Mouse (Mus musculus): ENCODE data around the gene Gpr37l1. TPM values are rescaled to one million over a fixed set of nuclear protein-coding genes. Genes with fewer than 3 reads are reported as not detected.
"Not testable (repeated sequence)": the region's sequence is repeated elsewhere in the genome, so short reads cannot be mapped to it uniquely, and the experiment has no call there.

The Gpr37l1 gene
- total RNA-seq, 1 experiment from 2014 or later = not detected

- peak; percentile 57 for ATAC-seq (replicated peaks; ENCODE audit: insufficient number of reproducible peaks, low FRiP score, low TSS enrichment, poor library complexity, severe bottlenecking)
Measured at GRCm38 (mm10) chr1:135131034-135131433, 36.4 kb downstream of the Gpr37l1 start.

- no peak for ATAC-seq (replicated peaks; ENCODE audit: insufficient number of reproducible peaks, low FRiP score, low TSS enrichment, poor library complexity, severe bottlenecking)
Measured at GRCm38 (mm10) chr1:135130376-135131018, 37.0 kb downstream of the Gpr37l1 start.

GRCm38 (mm10) chr1:135129543-135130183 lies 37.8 kb downstream of the Gpr37l1 start:
- ATAC-seq (replicated peaks; ENCODE audit: insufficient number of reproducible peaks, low FRiP score, low TSS enrichment, poor library complexity, severe bottlenecking) = no peak

- ATAC-seq (replicated peaks; ENCODE audit: insufficient number of reproducible peaks, low FRiP score, low TSS enrichment, poor library complexity, severe bottlenecking) = no peak
Measured at GRCm38 (mm10) chr1:135128986-135129385, 38.5 kb downstream of the Gpr37l1 start.

GRCm38 (mm10) chr1:135128011-135128441 lies 39.5 kb downstream of the Gpr37l1 start:
- no peak for ATAC-seq (replicated peaks; ENCODE audit: insufficient number of reproducible peaks, low FRiP score, low TSS enrichment, poor library complexity, severe bottlenecking)

- ATAC-seq (replicated peaks; ENCODE audit: insufficient number of reproducible peaks, low FRiP score, low TSS enrichment, poor library complexity, severe bottlenecking) = no peak
Measured at GRCm38 (mm10) chr1:135126443-135127027, 40.9 kb downstream of the Gpr37l1 start.

GRCm38 (mm10) chr1:135125990-135126389 lies 41.5 kb downstream of the Gpr37l1 start:
- ATAC-seq (replicated peaks; ENCODE audit: insufficient number of reproducible peaks, low FRiP score, low TSS enrichment, poor library complexity, severe bottlenecking) = no peak

GRCm38 (mm10) chr1:135124573-135125363 lies 42.7 kb downstream of the Gpr37l1 start:
- ATAC-seq (replicated peaks; ENCODE audit: insufficient number of reproducible peaks, low FRiP score, low TSS enrichment, poor library complexity, severe bottlenecking) = no peak

- ATAC-seq (replicated peaks; ENCODE audit: insufficient number of reproducible peaks, low FRiP score, low TSS enrichment, poor library complexity, severe bottlenecking) = peak; percentile 81
Measured at GRCm38 (mm10) chr1:135112661-135113060, 54.8 kb downstream of the Gpr37l1 start.

- ATAC-seq (replicated peaks; ENCODE audit: insufficient number of reproducible peaks, low FRiP score, low TSS enrichment, poor library complexity, severe bottlenecking) = not testable (repeated sequence)
Measured at GRCm38 (mm10) chr1:135111271-135111670, 56.2 kb downstream of the Gpr37l1 start.

Other genes with a start within 250 kb of the Gpr37l1 start
- 4.5 to 13.3 TPM (median 7.7 TPM) in 3 replicates for gene Ppp1r12b, start 211.7 kb downstream of the Gpr37l1 start, total RNA-seq (2017)
- gene Ube2t, start 205.1 kb downstream of the Gpr37l1 start, total RNA-seq (2017) = 2.3 to 8.6 TPM (median 3.1 TPM) in 3 replicates
- gene Lgr6, start 62.4 kb downstream of the Gpr37l1 start, total RNA-seq (2017) = 0.10 to 0.32 TPM in 2 of 3 replicates, not detected in the other
- gene Ptpn7, start 35.0 kb downstream of the Gpr37l1 start, total RNA-seq (2017) = 25.1 to 87.0 TPM (median 26.0 TPM) in 3 replicates
- gene Arl8a, start 20.9 kb downstream of the Gpr37l1 start, total RNA-seq (2017) = 52.6 to 85.7 TPM (median 55.1 TPM) in 3 replicates
- gene Elf3, start 90.9 kb upstream of the Gpr37l1 start, total RNA-seq (2017) = 0.19 TPM in 1 of 3 replicates, not detected in the others
- 66.6 to 85.9 TPM (median 71.4 TPM) in 3 replicates for gene Rnpep, start 116.4 kb upstream of the Gpr37l1 start, total RNA-seq (2017)
- gene Timm17a, start 146.1 kb upstream of the Gpr37l1 start, total RNA-seq (2017) = 11.7 to 18.5 TPM (median 16.7 TPM) in 3 replicates
- not detected in 3 replicates for gene Lmod1, start 157.1 kb upstream of the Gpr37l1 start, total RNA-seq (2017)
- not detected in 3 replicates for gene Shisa4, start 207.6 kb upstream of the Gpr37l1 start, total RNA-seq (2017)

Data from monocyte, adult 5-6 weeks (primary cell).